Mouse (Mus musculus): ENCODE results near the gene Ahdc1. TPM values are rescaled to one million over a fixed set of nuclear protein-coding genes. Genes with fewer than 3 reads are reported as not detected.
A peak's percentile ranks its signal among the peaks of the same experiment; 100 is the strongest.

Ahdc1 gene
- polyA plus RNA-seq, 1 experiment from 2014 or later = 5.3 TPM

DNA sequence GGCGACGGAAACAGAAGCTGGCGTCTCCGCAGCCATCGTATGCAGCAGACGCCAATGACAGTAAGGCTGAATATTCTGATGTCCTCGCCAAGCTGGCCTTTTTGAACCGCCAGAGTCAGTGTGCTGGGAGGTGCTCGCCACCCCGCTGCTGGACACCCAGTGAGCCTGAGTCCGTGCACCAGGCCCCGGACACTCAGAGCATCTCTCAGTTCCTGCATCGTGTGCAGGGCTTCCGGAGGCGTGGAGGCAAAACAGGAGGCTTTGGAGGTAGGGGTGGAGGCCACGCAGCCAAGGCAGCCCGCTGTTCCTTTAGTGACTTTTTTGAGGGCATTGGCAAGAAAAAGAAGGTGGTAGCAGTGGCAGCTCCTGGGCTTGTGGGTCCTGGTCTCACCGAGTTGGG, 52.1 kb downstream of the Ahdc1 start:
- H3K27me3 ChIP-seq (replicated peaks; ENCODE audit: control insufficient read depth, insufficient read depth, low read length) = no peaks in the 10 kb centered on the region
- ATAC-seq = no peak
- H3K27ac ChIP-seq (ENCODE audit: low read length) = no peak overlapping the region
- H3K9me3 ChIP-seq (ENCODE audit: control insufficient read depth, low read length) = no peaks in the 10 kb centered on the region
- H3K9ac ChIP-seq (ENCODE audit: low read depth, low read length) = 0 out of 2 replicates have a peak overlapping the region, but pooled peaks have one; percentile 45
- H3K36me3 ChIP-seq (ENCODE audit: control insufficient read depth, insufficient read depth, low read length) = peaks cover 53% of the 10 kb centered on the region
- peaks cover 26% of the 10 kb centered on the region for H3K4me1 ChIP-seq (ENCODE audit: control insufficient read depth, insufficient read depth, low read length)
- H3K4me3 ChIP-seq (ENCODE audit: low read length) = no peak overlapping the region
- WGBS = 91% methylated on average over 18 of the region's 18 CpGs
- H3K4me2 ChIP-seq (ENCODE audit: low read depth, low read length) = no peak overlapping the region

DNA sequence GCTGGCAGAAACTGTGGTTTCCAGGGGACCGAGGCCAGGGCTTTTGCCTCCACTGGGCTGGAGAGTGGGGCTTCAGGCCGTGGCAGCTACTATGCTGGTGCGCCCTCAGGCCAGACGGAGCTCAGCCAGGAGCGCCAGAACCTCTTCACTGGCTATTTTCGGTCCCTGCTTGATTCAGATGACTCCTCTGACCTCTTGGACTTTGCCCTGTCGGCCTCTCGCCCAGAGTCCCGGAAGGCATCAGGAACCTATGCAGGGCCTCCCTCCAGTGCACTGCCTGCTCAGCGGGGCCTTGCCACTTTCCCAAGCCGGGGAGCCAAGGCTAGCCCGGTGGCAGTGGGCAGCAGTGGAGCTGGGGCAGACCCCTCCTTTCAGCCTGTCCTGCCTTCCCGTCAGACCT, 52.7 kb downstream of the Ahdc1 start:
- peaks cover 53% of the 10 kb centered on the region for H3K36me3 ChIP-seq (ENCODE audit: control insufficient read depth, insufficient read depth, low read length)
- H3K9me3 ChIP-seq (ENCODE audit: control insufficient read depth, low read length) = no peaks in the 10 kb centered on the region
- ATAC-seq = peak; percentile 50
- 74% methylated on average over 13 of the region's 13 CpGs for WGBS
- 0 out of 2 replicates have a peak overlapping the region, but pooled peaks have one; percentile 19 for H3K4me2 ChIP-seq (ENCODE audit: low read depth, low read length)
- peaks cover 20% of the 10 kb centered on the region for H3K4me1 ChIP-seq (ENCODE audit: control insufficient read depth, insufficient read depth, low read length)
- H3K27ac ChIP-seq (ENCODE audit: low read length) = 0 out of 2 replicates have a peak overlapping the region, but pooled peaks have one; percentile 2
- H3K4me3 ChIP-seq (ENCODE audit: low read length) = no peak overlapping the region
- peak overlapping the region; percentile 45; the same call in 1 of the 2 replicates for H3K9ac ChIP-seq (ENCODE audit: low read depth, low read length)
- no peaks in the 10 kb centered on the region for H3K27me3 ChIP-seq (replicated peaks; ENCODE audit: control insufficient read depth, insufficient read depth, low read length)

DNA sequence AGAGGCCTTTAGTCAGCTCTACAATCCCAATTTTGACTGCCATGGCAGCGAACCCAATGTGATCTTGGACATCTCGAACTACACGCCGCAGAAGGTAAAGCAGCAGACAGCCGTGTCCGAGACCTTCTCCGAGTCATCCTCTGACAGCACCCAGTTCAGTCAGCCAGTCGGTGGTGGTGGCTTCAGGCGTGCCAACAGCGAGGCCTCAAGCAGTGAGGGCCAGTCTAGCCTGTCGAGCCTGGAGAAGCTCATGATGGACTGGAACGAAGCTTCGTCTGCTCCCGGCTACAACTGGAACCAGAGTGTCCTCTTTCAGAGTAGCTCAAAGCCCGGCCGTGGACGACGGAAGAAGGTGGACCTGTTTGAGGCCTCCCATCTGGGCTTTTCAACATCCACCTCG, 53.7 kb downstream of the Ahdc1 start:
- Histone ChIP-seq H3K36me3 (ENCODE audit: control insufficient read depth, insufficient read depth, low read length) (peaks cover 53% of the 10 kb centered on the region), H3K9me3 (ENCODE audit: control insufficient read depth, low read length) (no peaks in the 10 kb centered on the region), H3K9ac (ENCODE audit: low read depth, low read length) (no peak overlapping the region), H3K27me3 (replicated peaks; ENCODE audit: control insufficient read depth, insufficient read depth, low read length) (no peaks in the 10 kb centered on the region), H3K4me3 (ENCODE audit: low read length) (no peak overlapping the region), H3K27ac (ENCODE audit: low read length) (no peak overlapping the region), H3K4me1 (ENCODE audit: control insufficient read depth, insufficient read depth, low read length) (peaks cover 10% of the 10 kb centered on the region), H3K4me2 (ENCODE audit: low read depth, low read length) (no peak overlapping the region)
- ATAC-seq = no peak
- WGBS = 89% methylated on average over 19 of the region's 19 CpGs

DNA sequence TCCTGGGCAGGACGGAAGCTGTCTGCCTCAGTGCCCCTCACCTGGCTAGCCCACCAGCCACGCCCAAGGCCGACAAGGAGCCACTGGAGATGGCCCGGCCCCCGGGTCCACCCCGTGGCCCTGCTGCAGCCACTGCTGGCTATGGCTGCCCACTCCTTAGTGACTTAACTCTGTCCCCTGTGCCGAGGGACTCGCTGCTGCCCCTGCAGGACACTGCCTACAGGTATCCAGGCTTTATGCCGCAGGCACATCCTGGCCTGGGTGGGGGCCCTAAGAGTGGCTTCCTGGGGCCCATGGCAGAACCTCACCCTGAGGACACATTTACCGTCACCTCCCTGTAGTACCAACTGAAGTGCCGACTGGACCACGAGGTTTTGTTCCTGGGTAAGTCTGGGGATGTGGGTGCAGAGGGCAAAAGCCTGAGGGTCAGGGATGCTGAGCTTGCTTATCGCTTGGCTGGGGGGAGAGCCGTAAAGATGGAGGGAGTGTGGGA, 54.9 kb downstream of the Ahdc1 start:
- peaks cover 50% of the 10 kb centered on the region for H3K36me3 ChIP-seq (ENCODE audit: control insufficient read depth, insufficient read depth, low read length)
- WGBS = 94% methylated on average over 14 of the region's 14 CpGs
- H3K4me3 ChIP-seq (ENCODE audit: low read length) = no peak overlapping the region
- ATAC-seq = no peak
- H3K27me3 ChIP-seq (replicated peaks; ENCODE audit: control insufficient read depth, insufficient read depth, low read length) = no peaks in the 10 kb centered on the region
- H3K4me2 ChIP-seq (ENCODE audit: low read depth, low read length) = no peak overlapping the region
- no peak overlapping the region for H3K27ac ChIP-seq (ENCODE audit: low read length)
- 0 out of 2 replicates have a peak, but pooled peaks cover 9% of the 10 kb centered on the region for H3K4me1 ChIP-seq (ENCODE audit: control insufficient read depth, insufficient read depth, low read length)
- no peak overlapping the region for H3K9ac ChIP-seq (ENCODE audit: low read depth, low read length)
- no peaks in the 10 kb centered on the region for H3K9me3 ChIP-seq (ENCODE audit: control insufficient read depth, low read length)

DNA sequence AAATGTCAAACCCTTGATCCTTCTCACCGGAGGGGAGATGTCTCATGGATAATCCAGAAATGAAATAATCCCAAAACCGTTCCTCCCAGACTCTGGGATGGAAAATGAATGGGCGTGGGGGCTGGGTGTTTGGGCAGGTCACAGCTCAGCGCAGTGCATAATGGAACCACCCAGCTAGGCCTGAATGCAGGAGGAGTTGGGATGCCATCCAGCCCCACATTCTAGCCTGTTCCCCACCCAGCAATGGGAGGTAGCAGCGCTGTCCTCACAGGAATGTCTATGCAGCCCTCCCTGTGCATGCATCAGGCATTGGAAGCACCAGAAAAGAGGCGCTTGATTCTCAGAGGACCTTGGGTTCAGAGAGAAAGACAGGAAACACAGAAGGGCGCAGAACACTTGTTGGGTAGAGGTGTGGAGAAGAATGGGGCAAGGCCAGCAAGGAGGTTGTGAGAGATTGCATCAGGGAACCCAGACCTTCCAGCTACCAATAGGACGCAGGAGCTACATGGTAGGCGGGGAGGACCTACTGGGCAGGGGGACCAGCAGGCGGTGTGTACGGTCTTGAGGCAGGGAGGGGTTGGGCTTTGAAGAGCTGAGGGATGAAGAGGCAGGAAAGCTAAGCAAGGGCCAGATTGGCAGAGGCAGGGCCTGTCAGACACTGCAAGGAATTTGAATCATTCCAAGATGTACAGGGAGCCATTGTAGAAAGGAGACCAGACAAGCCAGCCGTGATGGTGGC, 57.5 kb downstream of the Ahdc1 start:
- H3K27ac ChIP-seq (ENCODE audit: low read length) = no peak overlapping the region
- ATAC-seq = no peak
- H3K4me3 ChIP-seq (ENCODE audit: low read length) = no peak overlapping the region
- no peak overlapping the region; the same call in 1 of the 2 replicates for H3K9ac ChIP-seq (ENCODE audit: low read depth, low read length)
- 78% methylated on average over 12 of the region's 12 CpGs for WGBS
- peaks cover 7% of the 10 kb centered on the region; the same call in 1 of the 2 replicates for H3K4me1 ChIP-seq (ENCODE audit: control insufficient read depth, insufficient read depth, low read length)
- no peak overlapping the region for H3K4me2 ChIP-seq (ENCODE audit: low read depth, low read length)
- no peaks in the 10 kb centered on the region for H3K9me3 ChIP-seq (ENCODE audit: control insufficient read depth, low read length)
- peaks cover 23% of the 10 kb centered on the region for H3K36me3 ChIP-seq (ENCODE audit: control insufficient read depth, insufficient read depth, low read length)
- H3K27me3 ChIP-seq (replicated peaks; ENCODE audit: control insufficient read depth, insufficient read depth, low read length) = no peaks in the 10 kb centered on the region

DNA sequence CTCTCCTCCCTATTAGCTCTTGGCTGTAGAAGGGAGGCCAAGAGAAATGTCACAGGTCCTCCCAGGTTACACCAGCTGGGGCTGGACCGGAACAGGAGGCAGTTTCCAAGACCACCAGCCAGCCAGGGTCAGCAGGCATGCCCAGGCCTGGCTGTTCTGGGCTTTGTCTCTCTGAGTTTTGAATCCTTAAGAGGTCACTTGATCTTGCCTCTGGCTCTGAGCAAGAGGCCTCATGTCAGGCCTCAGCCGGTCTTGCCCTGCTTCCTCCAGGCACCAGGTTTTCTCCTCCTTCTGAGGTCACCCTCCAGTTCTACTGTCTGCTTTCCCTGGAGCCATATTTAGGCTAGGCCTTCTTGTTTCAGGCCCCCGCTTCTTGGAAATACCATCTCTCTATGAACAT, 59.3 kb downstream of the Ahdc1 start:
- H3K9ac ChIP-seq (ENCODE audit: low read depth, low read length) = no peak overlapping the region
- H3K4me2 ChIP-seq (ENCODE audit: low read depth, low read length) = no peak overlapping the region
- no peak overlapping the region for H3K4me3 ChIP-seq (ENCODE audit: low read length)
- ATAC-seq = no peak
- no peak overlapping the region for H3K27ac ChIP-seq (ENCODE audit: low read length)
- H3K9me3 ChIP-seq (ENCODE audit: control insufficient read depth, low read length) = no peaks in the 10 kb centered on the region
- no peaks in the 10 kb centered on the region for H3K27me3 ChIP-seq (replicated peaks; ENCODE audit: control insufficient read depth, insufficient read depth, low read length)
- 75% methylated on average over 3 of the region's 3 CpGs for WGBS
- peaks cover 7% of the 10 kb centered on the region; the same call in 1 of the 2 replicates for H3K36me3 ChIP-seq (ENCODE audit: control insufficient read depth, insufficient read depth, low read length)
- H3K4me1 ChIP-seq (ENCODE audit: control insufficient read depth, insufficient read depth, low read length) = peaks cover 13% of the 10 kb centered on the region

DNA sequence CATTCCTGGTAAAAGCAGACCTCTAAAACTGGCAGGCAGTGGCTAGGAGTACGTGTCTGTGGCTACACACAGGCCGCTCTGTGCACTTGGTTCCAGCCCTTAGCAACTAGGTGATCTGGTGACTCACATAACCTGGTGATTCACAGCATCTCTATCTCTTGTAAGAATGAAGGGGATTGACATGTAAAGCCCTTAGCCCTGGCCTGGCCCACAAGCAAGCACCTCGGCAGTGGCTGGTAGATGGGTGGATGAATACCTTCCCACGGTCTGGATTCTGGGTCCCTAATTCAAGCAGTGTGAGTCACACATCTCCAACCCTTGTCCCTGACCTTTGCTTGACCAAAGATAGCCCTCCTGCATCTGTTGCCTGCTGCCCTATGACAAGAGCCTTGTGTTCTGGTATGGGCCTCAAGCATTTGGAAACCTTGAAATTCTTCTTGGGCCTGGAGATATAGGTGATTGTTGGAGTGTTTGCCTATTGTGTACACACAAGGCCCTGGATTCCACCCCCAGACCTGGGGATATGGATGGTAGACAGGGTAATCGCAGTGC, 59.8 kb downstream of the Ahdc1 start:
- Histone ChIP-seq H3K4me3 (ENCODE audit: low read length) (no peak overlapping the region), H3K9ac (ENCODE audit: low read depth, low read length) (no peak overlapping the region), H3K27me3 (replicated peaks; ENCODE audit: control insufficient read depth, insufficient read depth, low read length) (no peaks in the 10 kb centered on the region), H3K9me3 (ENCODE audit: control insufficient read depth, low read length) (no peaks in the 10 kb centered on the region), H3K36me3 (ENCODE audit: control insufficient read depth, insufficient read depth, low read length) (peaks cover 2% of the 10 kb centered on the region; the same call in 1 of the 2 replicates), H3K4me2 (ENCODE audit: low read depth, low read length) (no peak overlapping the region), H3K27ac (ENCODE audit: low read length) (no peak overlapping the region), H3K4me1 (ENCODE audit: control insufficient read depth, insufficient read depth, low read length) (peaks cover 13% of the 10 kb centered on the region)
- ATAC-seq = no peak
- WGBS = 91% methylated on average over 5 of the region's 5 CpGs

DNA sequence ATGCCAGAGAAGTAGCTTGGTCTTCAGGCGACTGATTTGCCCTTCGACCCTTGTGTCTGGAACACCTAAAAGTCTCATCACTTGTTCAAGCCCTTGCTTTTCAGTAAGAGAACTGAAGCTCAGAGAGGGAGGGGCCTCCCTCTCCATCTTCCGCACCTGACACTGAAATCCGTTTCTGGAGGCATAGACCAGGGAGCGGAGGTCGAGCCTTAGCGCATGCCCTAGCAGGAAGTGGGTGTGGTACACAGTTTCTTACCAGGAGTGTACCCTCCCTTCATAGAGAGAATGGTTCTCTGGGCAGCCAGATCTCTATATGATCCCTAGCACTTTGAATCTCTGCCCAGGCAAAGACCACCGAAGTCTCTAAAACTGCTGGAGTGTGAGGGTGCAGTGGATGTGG, 62.1 kb downstream of the Ahdc1 start:
- no peak overlapping the region for H3K9ac ChIP-seq (ENCODE audit: low read depth, low read length)
- 58% methylated on average over 8 of the region's 8 CpGs for WGBS
- peaks cover 3% of the 10 kb centered on the region; the same call in 1 of the 2 replicates for H3K36me3 ChIP-seq (ENCODE audit: control insufficient read depth, insufficient read depth, low read length)
- H3K4me3 ChIP-seq (ENCODE audit: low read length) = no peak overlapping the region
- no peaks in the 10 kb centered on the region for H3K27me3 ChIP-seq (replicated peaks; ENCODE audit: control insufficient read depth, insufficient read depth, low read length)
- H3K4me1 ChIP-seq (ENCODE audit: control insufficient read depth, insufficient read depth, low read length) = peaks cover 10% of the 10 kb centered on the region
- ATAC-seq = 0 out of 2 replicates have a peak, but pooled peaks have one; percentile 37
- no peak overlapping the region for H3K4me2 ChIP-seq (ENCODE audit: low read depth, low read length)
- no peaks in the 10 kb centered on the region for H3K9me3 ChIP-seq (ENCODE audit: control insufficient read depth, low read length)
- H3K27ac ChIP-seq (ENCODE audit: low read length) = no peak overlapping the region

DNA sequence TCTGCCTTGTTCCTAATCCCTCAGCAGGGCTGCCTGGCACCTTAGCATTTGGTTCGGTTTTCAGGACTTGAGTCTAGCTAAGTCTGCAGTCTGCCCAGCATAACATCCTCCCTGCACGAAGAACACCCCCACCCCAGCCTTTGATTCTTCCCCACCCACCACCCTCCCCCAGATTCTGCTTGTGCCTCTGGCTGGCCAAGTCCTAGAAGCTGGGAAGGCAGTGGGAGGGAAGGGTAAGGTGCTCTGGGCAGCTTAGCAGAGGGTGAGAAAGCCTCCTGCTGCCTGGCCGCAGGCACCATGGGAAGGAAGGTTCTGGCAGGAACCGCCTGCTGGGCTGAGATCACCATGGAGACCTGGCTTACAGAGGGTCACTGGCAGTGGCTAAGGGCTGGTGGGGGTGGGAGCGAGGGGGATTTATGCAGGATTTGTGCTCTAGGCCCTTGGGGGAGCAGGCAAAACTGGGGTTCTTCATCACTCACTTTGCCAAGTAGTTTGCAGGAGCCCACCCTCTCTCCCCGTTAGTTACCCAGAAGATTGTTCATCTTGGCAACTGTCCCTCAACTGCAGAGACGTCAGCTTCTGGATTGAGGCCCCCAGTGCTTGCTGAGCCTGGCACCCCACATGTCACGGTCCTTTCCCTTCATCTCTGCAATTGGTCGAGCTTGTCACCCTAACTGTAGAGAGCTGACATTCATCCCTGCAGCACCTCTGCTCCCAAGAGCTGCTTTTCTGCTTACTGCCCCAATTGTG, 63.2 kb downstream of the Ahdc1 start:
- WGBS = 45% methylated on average over 9 of the region's 9 CpGs
- Histone ChIP-seq H3K4me2 (ENCODE audit: low read depth, low read length) (no peak overlapping the region), H3K27ac (ENCODE audit: low read length) (peak overlapping the region; percentile 38; the same call in 1 of the 2 replicates), H3K4me1 (ENCODE audit: control insufficient read depth, insufficient read depth, low read length) (peaks cover 19% of the 10 kb centered on the region), H3K9ac (ENCODE audit: low read depth, low read length) (no peak overlapping the region), H3K9me3 (ENCODE audit: control insufficient read depth, low read length) (no peaks in the 10 kb centered on the region), H3K4me3 (ENCODE audit: low read length) (no peak overlapping the region), H3K36me3 (ENCODE audit: control insufficient read depth, insufficient read depth, low read length) (peaks cover 6% of the 10 kb centered on the region; the same call in 1 of the 2 replicates), H3K27me3 (replicated peaks; ENCODE audit: control insufficient read depth, insufficient read depth, low read length) (no peaks in the 10 kb centered on the region)
- no peak for ATAC-seq

Measured in intestine, embryonic 16.5 days (tissue).